Mouse (Mus musculus) bone marrow macrophage, adult 2 months (primary cell): ENCODE data around the gene Olfr1348.
"Not testable (repeated sequence)": the region's sequence is repeated elsewhere in the genome, so short reads cannot be mapped to it uniquely, and the experiment has no call there.

Experiments used
- CTCF ChIP-seq: IDR thresholded peaks from 2 replicates; pipeline ENCODE4 v1.5.1; 2012; ENCODE audit warnings: low read depth, mild to moderate bottlenecking, low read length, moderate library complexity
- POLR2A ChIP-seq: IDR thresholded peaks from 2 replicates; pipeline ENCODE4 v1.6.1; 2012; ENCODE audit warnings: mild to moderate bottlenecking, low read depth, low read length, borderline replicate concordance

DNA sequence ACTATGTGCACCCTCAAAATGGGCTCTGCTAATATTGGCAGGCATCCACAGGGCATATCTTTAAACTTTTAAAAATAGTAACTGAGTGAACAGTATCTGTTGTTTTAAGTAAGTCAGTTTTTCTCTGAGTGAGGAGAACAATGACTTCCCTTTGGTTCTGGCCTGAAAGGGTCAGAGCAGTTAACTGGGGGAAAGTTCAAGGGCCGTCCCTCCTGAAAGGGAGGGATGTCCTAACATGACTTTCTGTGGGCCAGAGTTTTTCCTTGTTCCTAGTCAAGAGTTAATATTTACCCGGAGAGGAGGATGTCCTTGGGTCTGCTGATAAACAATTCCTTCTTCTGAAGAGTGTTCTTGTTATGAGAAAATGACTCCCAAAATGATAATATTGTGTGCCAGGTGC lies 30.9 kb downstream of the Olfr1348 start:
- TF ChIP-seq POLR2A, CTCF: not testable (repeated sequence)
